Mouse (Mus musculus): Measurements from ENCODE around the gene Uty. TPM values are rescaled to one million over a fixed set of nuclear protein-coding genes. Genes with fewer than 3 reads are reported as not detected.
A peak's percentile ranks its signal among the peaks of the same experiment; 100 is the strongest.

Uty gene
- not detected in 2 replicates for polyA plus RNA-seq (2012; rRNA removed)

- peak within 1 kb of the TSS; percentile 96 for H3K4me3 ChIP-seq (ENCODE audit: insufficient read depth, low read depth, low read length)
- DNase-seq: peak; percentile 92
- H3K4me1 ChIP-seq (ENCODE audit: control insufficient read depth, insufficient read depth, low read length): no peaks in the 10 kb centered on the region
- H3K27me3 ChIP-seq (replicated peaks; ENCODE audit: control insufficient read depth, insufficient read depth, low read length): no peaks in the 10 kb centered on the region
- WGBS: under 1% methylated on average over 21 of the region's 21 CpGs
- H3K36me3 ChIP-seq (ENCODE audit: control insufficient read depth, insufficient read depth, low read length): no peaks in the 10 kb centered on the region
- TF ChIP-seq POLR2A (IDR thresholded peaks at IDR 0.05; ENCODE audit: low read depth, low read length) (no peak), CTCF (conservative IDR thresholded peaks at IDR 0.05; ENCODE audit: insufficient read depth, insufficient read length, low read depth, low read length) (no peak)
- peak within 1 kb of the TSS; percentile 96 for H3K27ac ChIP-seq (ENCODE audit: insufficient read depth, low read depth, low read length)
These were observed at the start of gene Uty for GRCm38 (mm10) chrY:1245426-1245863. Gene Uty, minus strand, starts transcription at chrY:1245759.

GRCm38 (mm10) chrY:1293708-1294107 lies 48.1 kb upstream of the Uty start:
- Histone ChIP-seq H3K4me3 (ENCODE audit: insufficient read depth, low read depth, low read length) (no peak overlapping the region), H3K27ac (ENCODE audit: insufficient read depth, low read depth, low read length) (no peak overlapping the region), H3K4me1 (ENCODE audit: control insufficient read depth, insufficient read depth, low read length) (no peaks in the 10 kb centered on the region), H3K27me3 (replicated peaks; ENCODE audit: control insufficient read depth, insufficient read depth, low read length) (no peaks in the 10 kb centered on the region), H3K36me3 (ENCODE audit: control insufficient read depth, insufficient read depth, low read length) (no peaks in the 10 kb centered on the region)
- DNase-seq: no peak
- TF ChIP-seq CTCF (conservative IDR thresholded peaks at IDR 0.05; ENCODE audit: insufficient read depth, insufficient read length, low read depth, low read length): no peak

DNA sequence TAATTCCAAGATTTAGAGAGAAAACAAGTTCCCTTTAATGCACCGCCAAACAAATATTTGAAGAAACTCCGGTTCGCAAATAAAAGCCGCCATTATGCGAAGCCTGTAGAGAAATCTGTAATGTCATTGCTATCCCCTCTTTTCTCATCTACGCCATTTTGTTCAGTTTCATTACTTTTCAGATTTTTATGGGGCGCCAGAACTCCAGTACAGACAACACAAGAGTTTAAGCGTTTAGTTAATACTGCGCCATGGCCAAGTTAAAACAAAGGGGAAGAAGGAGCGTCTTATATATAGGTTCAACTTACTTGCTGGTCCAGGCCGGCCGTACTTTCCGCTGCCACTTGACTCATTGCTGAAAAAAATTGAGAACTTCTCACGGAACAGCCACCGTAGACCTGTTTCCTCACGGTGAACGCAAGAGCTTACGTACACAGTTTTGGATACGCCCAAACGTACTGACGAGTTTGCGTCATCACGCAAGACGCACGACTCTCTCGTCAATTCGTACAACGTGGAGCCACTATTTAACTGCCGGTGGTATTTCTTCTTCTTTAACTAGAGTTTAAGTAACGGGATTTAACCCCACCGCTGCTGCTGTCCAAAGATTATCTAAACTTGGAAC lies 40.7 kb upstream of the Uty start, which contains the start of gene Ddx3y:
TSS of gene Ddx3y (minus strand) at position 459 of the 625 bp plus-strand sequence.
- WGBS: 6% methylated on average over 31 of the region's 31 CpGs
- Histone ChIP-seq H3K27me3 (replicated peaks; ENCODE audit: control insufficient read depth, insufficient read depth, low read length) (no peaks in the 10 kb centered on the region), H3K36me3 (ENCODE audit: control insufficient read depth, insufficient read depth, low read length) (no peaks in the 10 kb centered on the region), H3K27ac (ENCODE audit: insufficient read depth, low read depth, low read length) (peak within 1 kb of the TSS; percentile 89), H3K4me1 (ENCODE audit: control insufficient read depth, insufficient read depth, low read length) (no peaks in the 10 kb centered on the region), H3K4me3 (ENCODE audit: insufficient read depth, low read depth, low read length) (peak within 1 kb of the TSS; percentile 97)
- TF ChIP-seq CTCF (conservative IDR thresholded peaks at IDR 0.05; ENCODE audit: insufficient read depth, insufficient read length, low read depth, low read length) (no peak), POLR2A (IDR thresholded peaks at IDR 0.05; ENCODE audit: low read depth, low read length) (no peak)
- peak; percentile 87 for DNase-seq

GRCm38 (mm10) chrY:1285735-1286134 lies 40.2 kb upstream of the Uty start:
- 4% methylated on average over 12 of the region's 12 CpGs for WGBS
- DNase-seq: peak; percentile 59
- H3K27me3 ChIP-seq (replicated peaks; ENCODE audit: control insufficient read depth, insufficient read depth, low read length): no peaks in the 10 kb centered on the region
- no peaks in the 10 kb centered on the region for H3K4me1 ChIP-seq (ENCODE audit: control insufficient read depth, insufficient read depth, low read length)
- no peak for TF ChIP-seq POLR2A (IDR thresholded peaks at IDR 0.05; ENCODE audit: low read depth, low read length)
- no peak for TF ChIP-seq CTCF (conservative IDR thresholded peaks at IDR 0.05; ENCODE audit: insufficient read depth, insufficient read length, low read depth, low read length)
- peak overlapping the region; percentile 89 for H3K27ac ChIP-seq (ENCODE audit: insufficient read depth, low read depth, low read length)
- peak overlapping the region; percentile 97 for H3K4me3 ChIP-seq (ENCODE audit: insufficient read depth, low read depth, low read length)
- no peaks in the 10 kb centered on the region for H3K36me3 ChIP-seq (ENCODE audit: control insufficient read depth, insufficient read depth, low read length)

DNA sequence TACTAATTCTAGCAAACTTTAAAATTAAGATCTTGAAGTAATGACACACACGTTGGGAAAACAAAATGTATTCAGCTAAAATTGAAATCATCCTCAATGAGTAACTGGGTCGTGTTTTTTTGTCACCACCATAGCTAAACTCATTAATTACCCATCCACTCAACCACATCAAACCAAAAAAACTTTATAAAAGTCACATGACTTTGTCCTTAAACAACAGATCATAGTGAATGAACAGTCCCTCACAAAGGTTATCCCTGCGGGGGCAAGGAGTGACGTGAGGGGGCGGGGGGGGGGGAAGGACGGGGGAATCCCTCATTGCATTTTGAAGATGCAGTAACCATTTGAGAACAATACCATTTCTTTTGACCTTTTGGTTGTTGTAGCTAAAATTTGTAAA lies 558 bp upstream of the Uty start:
- 37% methylated on average over 6 of the region's 6 CpGs for WGBS
- no peaks in the 10 kb centered on the region for H3K36me3 ChIP-seq (ENCODE audit: control insufficient read depth, insufficient read depth, low read length)
- TF ChIP-seq POLR2A (IDR thresholded peaks at IDR 0.05; ENCODE audit: low read depth, low read length) (no peak), CTCF (conservative IDR thresholded peaks at IDR 0.05; ENCODE audit: insufficient read depth, insufficient read length, low read depth, low read length) (no peak)
- H3K27me3 ChIP-seq (replicated peaks; ENCODE audit: control insufficient read depth, insufficient read depth, low read length): no peaks in the 10 kb centered on the region
- no peak overlapping the region for H3K27ac ChIP-seq (ENCODE audit: insufficient read depth, low read depth, low read length)
- no peak for DNase-seq
- H3K4me1 ChIP-seq (ENCODE audit: control insufficient read depth, insufficient read depth, low read length): no peaks in the 10 kb centered on the region
- no peak overlapping the region for H3K4me3 ChIP-seq (ENCODE audit: insufficient read depth, low read depth, low read length)

DNA sequence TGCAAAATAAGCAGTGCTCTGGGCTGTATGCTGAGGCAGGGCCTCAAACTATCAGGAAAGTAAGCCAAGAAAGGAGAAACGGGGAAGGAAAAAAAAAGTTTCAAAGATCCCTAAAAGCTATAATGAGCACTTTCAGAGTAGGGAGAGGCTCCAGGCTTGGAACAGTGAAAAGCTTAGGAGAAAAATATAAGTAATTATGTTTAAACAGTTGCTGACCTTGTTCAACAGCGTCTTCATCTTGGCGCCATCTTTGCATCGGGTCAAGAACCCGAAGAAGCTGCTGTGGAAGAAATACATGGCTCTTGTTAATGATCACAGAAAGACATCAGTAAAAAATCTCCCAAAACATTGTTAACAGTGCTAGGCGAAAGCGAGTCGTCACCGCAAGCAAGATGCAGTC lies 619 bp downstream of the Uty start:
- peak; percentile 21 for DNase-seq
- no peaks in the 10 kb centered on the region for H3K36me3 ChIP-seq (ENCODE audit: control insufficient read depth, insufficient read depth, low read length)
- H3K27me3 ChIP-seq (replicated peaks; ENCODE audit: control insufficient read depth, insufficient read depth, low read length): no peaks in the 10 kb centered on the region
- WGBS: 0% methylated on average over 9 of the region's 9 CpGs
- H3K4me3 ChIP-seq (ENCODE audit: insufficient read depth, low read depth, low read length): peak overlapping the region; percentile 96
- H3K4me1 ChIP-seq (ENCODE audit: control insufficient read depth, insufficient read depth, low read length): no peaks in the 10 kb centered on the region
- H3K27ac ChIP-seq (ENCODE audit: insufficient read depth, low read depth, low read length): peak overlapping the region; percentile 96
- no peak for TF ChIP-seq POLR2A (IDR thresholded peaks at IDR 0.05; ENCODE audit: low read depth, low read length)
- TF ChIP-seq CTCF (conservative IDR thresholded peaks at IDR 0.05; ENCODE audit: insufficient read depth, insufficient read length, low read depth, low read length): no peak

DNA sequence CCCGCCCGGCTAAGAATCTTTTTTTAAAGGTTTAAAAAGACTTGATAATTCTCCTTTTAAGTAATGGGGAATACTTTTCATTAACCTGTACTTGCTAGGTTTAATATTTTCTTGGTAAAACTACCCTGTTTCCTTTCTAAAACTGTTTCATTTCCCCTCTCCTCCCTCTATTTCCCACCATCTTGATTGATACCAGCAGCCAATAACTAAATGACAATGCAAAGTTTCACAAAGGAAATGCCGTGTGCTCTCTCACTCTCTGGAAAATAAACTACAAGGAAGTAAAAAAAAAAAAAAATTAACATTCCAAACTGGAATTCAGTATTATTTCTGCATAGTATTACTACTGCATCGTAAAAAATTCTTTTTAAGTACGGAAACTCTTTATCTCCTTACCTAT lies 1.1 kb downstream of the Uty start:
- Histone ChIP-seq H3K4me3 (ENCODE audit: insufficient read depth, low read depth, low read length) (no peak overlapping the region; the same call in 1 of the 2 replicates), H3K27ac (ENCODE audit: insufficient read depth, low read depth, low read length) (no peak overlapping the region), H3K4me1 (ENCODE audit: control insufficient read depth, insufficient read depth, low read length) (no peaks in the 10 kb centered on the region), H3K27me3 (replicated peaks; ENCODE audit: control insufficient read depth, insufficient read depth, low read length) (no peaks in the 10 kb centered on the region), H3K36me3 (ENCODE audit: control insufficient read depth, insufficient read depth, low read length) (no peaks in the 10 kb centered on the region)
- WGBS: 47% methylated on average over 5 of the region's 5 CpGs
- TF ChIP-seq CTCF (conservative IDR thresholded peaks at IDR 0.05; ENCODE audit: insufficient read depth, insufficient read length, low read depth, low read length): no peak
- TF ChIP-seq POLR2A (IDR thresholded peaks at IDR 0.05; ENCODE audit: low read depth, low read length): no peak
- DNase-seq: no peak

Data from kidney, adult 2 months (tissue).